Mouse (Mus musculus) c-Kit-negative CD71-positive TER-119-positive erythroid progenitor cells, embryonic 14.5 days (primary cell): ENCODE results near the gene Cux1.

Experiments
- DNase-seq: peaks from one replicate; pipeline ENCODE4 v3.0.0-alpha.2; 2013; ENCODE audit warnings: low read depth, low spot score

Gene Cux1

GRCm38 (mm10) chr5:136427772-136428497, 139.4 kb downstream of the Cux1 start:
- DNase-seq = no peak

DNA sequence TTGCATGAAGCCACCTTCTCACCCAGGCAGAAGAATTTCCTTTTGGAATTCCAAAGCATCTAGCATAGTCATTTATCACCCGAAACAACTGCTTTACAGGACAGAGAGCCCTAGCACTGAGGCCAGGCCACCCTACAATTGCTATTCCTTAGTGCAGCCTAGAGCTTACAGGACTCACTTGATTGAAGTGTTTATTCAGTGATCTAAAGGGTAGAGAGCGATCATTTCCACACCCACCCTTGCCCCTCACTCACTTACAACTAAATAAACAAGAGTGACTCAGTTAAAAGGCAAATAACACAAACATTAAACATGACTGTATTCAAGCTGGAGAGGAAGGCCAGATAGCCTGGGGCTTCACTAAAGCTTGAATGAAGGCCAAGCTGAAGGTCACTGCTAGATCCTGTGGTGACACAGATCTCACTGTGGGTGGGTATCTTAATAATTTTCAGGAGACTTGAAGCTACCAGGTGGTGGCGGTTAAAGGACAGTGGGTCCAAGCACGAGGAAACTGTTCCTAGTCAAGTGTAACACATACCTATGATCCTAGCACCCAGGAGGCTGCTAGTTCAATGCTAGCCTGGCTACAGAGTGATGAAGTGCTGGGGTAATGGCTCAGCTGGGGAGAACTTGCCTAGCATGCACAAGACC, 140.0 kb downstream of the Cux1 start:
- no peak for DNase-seq

GRCm38 (mm10) chr5:136422948-136423347, 144.3 kb downstream of the Cux1 start:
- DNase-seq = no peak

GRCm38 (mm10) chr5:136421885-136422284, 145.4 kb downstream of the Cux1 start:
- no peak for DNase-seq

DNA sequence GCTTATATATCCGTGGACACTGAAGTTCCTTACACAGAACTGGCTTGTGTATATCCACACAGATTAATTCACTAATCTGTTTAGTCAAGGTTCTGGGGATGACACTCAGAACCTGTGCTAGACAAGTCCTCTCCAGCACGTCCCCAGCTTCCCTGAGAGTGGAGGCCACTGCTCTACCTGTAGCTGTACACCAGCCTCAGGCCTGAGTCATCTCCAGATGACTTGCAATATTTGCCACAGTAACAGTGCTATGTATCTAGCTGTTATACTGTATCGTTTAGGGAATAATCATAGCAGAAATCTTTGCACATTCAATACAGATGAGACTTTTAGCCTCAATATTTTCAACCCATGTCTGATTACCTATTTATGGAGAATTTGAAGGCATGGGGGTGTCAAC, 146.0 kb downstream of the Cux1 start:
- peak; percentile 5 for DNase-seq

DNA sequence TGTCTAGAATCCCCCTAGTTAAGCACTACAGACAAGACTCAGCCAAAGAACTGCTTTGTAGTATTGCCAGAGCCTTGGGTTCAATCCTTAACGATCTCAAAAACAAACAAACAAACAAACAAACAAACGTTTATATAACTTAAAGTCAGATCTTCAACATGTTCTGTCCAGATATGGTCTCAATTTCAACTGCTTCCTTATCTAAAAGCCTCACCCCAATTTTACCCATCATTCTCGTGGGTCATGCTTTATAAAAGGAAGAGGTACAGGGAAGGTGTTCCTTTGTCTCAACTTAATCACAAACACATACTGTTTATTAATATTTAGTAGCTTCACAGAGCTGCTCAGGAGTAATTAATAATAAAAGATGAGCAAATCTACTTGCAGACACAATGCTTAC, 146.9 kb downstream of the Cux1 start:
- DNase-seq = no peak

GRCm38 (mm10) chr5:136417891-136418290, 149.4 kb downstream of the Cux1 start:
- DNase-seq = no peak

GRCm38 (mm10) chr5:136414479-136414878, 152.8 kb downstream of the Cux1 start:
- no peak for DNase-seq

GRCm38 (mm10) chr5:136410681-136411181, 156.6 kb downstream of the Cux1 start:
- DNase-seq = no peak

GRCm38 (mm10) chr5:136406357-136406756, 160.9 kb downstream of the Cux1 start:
- no peak for DNase-seq

- no peak for DNase-seq
Measured at GRCm38 (mm10) chr5:136403565-136403961, 163.7 kb downstream of the Cux1 start.

- no peak for DNase-seq
Measured at GRCm38 (mm10) chr5:136402622-136403564, 164.4 kb downstream of the Cux1 start.

GRCm38 (mm10) chr5:136398706-136399105, 168.6 kb downstream of the Cux1 start:
- no peak for DNase-seq

DNA sequence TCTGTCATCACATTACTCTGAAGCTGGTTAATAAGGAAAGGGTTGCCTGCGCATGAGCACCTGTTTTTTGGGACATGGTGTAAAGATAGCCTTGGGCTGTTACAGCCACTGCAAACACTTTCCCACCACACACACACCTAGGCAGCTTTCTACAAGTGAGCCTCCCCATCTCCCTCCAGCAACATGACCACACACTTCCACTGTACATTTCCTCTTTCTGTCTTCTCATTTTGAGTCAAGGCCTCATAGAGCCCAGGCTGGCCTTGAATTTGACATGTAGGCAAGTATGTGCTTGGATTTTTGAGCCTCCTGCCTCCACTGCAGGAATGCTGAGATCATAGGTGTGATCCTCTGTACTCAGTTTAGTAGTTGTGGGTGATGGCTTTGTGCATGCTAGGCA, 170.6 kb downstream of the Cux1 start:
- DNase-seq = no peak

GRCm38 (mm10) chr5:136396256-136396655, 171.0 kb downstream of the Cux1 start:
- no peak for DNase-seq

- DNase-seq = no peak
Measured at GRCm38 (mm10) chr5:136395600-136396195, 171.6 kb downstream of the Cux1 start.

- no peak for DNase-seq
Measured at GRCm38 (mm10) chr5:136394517-136395212, 172.6 kb downstream of the Cux1 start.

DNA sequence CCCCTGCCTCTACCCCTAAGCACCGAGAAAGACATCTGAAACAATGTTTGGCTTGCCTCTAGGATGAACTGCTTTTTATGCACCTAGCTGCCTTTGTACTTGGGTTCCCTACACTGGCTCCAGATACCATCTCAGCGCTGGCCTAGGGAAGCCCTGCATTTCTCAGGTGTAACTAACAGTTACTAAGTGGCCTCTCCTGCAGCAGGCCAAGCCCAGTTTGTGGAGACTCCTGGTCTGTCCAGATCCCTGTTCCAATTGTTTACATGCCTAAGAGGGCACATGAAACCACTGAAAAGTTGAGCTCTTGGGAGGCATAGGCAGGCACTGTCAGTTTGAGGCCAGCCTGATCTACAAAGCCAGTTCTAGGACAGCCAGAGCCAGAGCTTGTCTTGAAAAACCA, 173.7 kb downstream of the Cux1 start:
- no peak for DNase-seq

DNA sequence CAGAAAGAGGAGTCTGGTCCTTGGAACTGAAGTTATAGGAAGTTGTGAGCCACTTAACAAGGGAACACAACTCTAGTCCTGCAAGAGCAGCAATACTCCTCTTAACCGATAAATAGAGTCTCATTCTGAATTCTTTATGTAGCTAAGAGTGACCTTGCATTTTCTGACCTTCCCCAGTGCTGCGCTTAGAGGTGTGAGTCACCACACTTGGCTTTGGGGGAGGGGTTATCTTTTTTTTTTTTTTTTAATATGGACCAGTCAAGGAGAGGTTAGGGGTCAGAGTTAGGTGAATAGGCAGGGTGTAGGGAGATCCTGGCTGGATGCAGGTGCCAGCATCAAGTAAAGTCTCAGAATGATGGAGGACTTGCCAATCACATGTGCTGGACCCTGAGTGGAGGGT, 180.5 kb downstream of the Cux1 start:
- no peak for DNase-seq

DNA sequence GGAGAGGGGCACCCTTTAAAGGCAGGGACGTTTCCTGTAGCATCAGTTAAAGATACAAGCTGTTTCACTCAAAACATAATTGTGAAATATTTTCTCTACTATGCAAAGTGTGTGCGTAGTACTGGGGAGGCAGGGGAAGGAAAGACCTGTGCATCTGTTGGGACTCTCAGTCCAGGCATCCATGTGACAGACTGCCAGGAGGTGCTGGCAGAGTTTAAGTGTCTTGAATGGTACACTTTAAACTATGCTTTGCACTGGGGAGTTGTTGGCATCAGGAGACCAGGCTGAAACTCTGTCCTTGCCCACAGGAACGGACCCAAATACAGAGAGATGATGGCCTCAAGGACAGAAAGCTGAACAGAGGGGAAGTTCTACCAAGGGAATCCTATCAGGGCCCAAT, 182.1 kb downstream of the Cux1 start:
- DNase-seq = no peak
